Mouse (Mus musculus) forebrain, embryonic 11.5 days (tissue): ENCODE data around the gene Nlk. TPM values are rescaled to one million over a fixed set of nuclear protein-coding genes. Genes with fewer than 3 reads are reported as not detected.

Experiments
- ATAC-seq: fragments of 200-750 bp; cut with Nextera tagmentation; replicated peaks from 2 replicates; pipeline ENCODE4 v1.8.0; 2017; ENCODE audit warnings: moderate TSS enrichment; ENCODE audit not compliant: low FRiP score
- DNase-seq: peaks from one replicate; pipeline ENCODE4 v3.0.0-alpha.2; 2017; ENCODE audit warnings: low spot score
- H3K27ac ChIP-seq: fragments of 300-500 bp; sonication (generic); 2 replicates; pipeline ENCODE4 v1.5.1; 2014; ENCODE audit warnings: low read depth, low read length
- H3K27me3 ChIP-seq: fragments of 300-500 bp; sonication (generic); 2 replicates; pipeline ENCODE4 v1.6.1; 2014; ENCODE audit warnings: mild to moderate bottlenecking, low read length, mixed read lengths; ENCODE audit not compliant: control insufficient read depth, insufficient read depth
- H3K36me3 ChIP-seq: fragments of 300-500 bp; sonication (generic); 2 replicates; pipeline ENCODE4 v1.6.1; 2014; ENCODE audit warnings: mild to moderate bottlenecking, low read length, moderate library complexity, mixed read lengths; ENCODE audit not compliant: control insufficient read depth, insufficient read depth
- H3K4me1 ChIP-seq: fragments of 300-500 bp; sonication (generic); replicated peaks from 2 replicates; pipeline ENCODE4 v1.6.1; 2014; ENCODE audit warnings: low read length, mixed read lengths; ENCODE audit not compliant: control insufficient read depth, insufficient read depth
- H3K4me2 ChIP-seq: fragments of 300-500 bp; sonication (generic); 2 replicates; pipeline ENCODE4 v1.6.1; 2014; ENCODE audit warnings: low read depth, mild to moderate bottlenecking, low read length, moderate library complexity, mixed read lengths; ENCODE audit not compliant: severe bottlenecking
- H3K4me3 ChIP-seq: fragments of 300-500 bp; sonication (generic); 2 replicates; pipeline ENCODE4 v1.5.1; 2014; ENCODE audit warnings: low read depth, low read length
- H3K9ac ChIP-seq: fragments of 300-500 bp; sonication (generic); 2 replicates; pipeline ENCODE4 v1.6.1; 2014; ENCODE audit warnings: low read length
- H3K9me3 ChIP-seq: fragments of 300-500 bp; sonication (generic); 2 replicates; pipeline ENCODE4 v1.6.1; 2016; ENCODE audit warnings: low read length, mixed read lengths; ENCODE audit not compliant: control insufficient read depth
- WGBS: fragments of 180-500 bp; shearing (Covaris S2); extraction: QIAGEN DNeasy Blood & Tissue Kit; methylation state at CpG from one replicate; pipeline ENCODE4 v1.1.7; 2014; 5-methylcytosine and 5-hydroxymethylcytosine counted together
- polyA plus RNA-seq: library from polyadenylated mRNA; unstranded; fragments of >200 nt; fragmentation: Nextera tagmentation; extraction: Ambion mirVana; gene quantifications from 2 replicates; pipeline ENCODE4 v1.2.1, GENCODE M21; 2014

Nlk gene
- polyA plus RNA-seq, 1 experiment from 2014 or later, result 33.6 TPM

DNA sequence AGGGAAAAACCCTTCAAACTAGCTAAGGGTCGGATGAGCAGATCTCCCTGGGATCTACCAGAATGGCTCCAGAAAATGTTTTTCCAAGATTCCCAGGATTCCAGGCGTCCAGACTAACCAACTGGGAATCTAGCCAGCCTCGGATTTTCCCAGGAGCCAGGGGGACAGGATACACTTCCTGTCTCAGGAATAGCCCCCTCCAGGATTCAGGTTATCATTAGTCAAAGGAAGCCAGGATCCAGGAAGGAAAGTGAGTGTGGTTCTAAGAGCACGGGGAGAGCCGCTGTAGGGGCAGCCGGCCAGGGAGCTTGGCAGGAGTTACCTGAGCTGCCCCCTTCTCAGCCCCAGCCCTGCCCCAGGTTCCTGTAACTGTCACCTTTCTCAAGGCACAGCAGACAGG lies 166.1 kb downstream of the Nlk start:
- Histone ChIP-seq H3K9ac (no peak overlapping the region), H3K27me3 (no peaks in the 10 kb centered on the region), H3K9me3 (no peaks in the 10 kb centered on the region), H3K4me3 (no peak overlapping the region), H3K4me1 (no peaks in the 10 kb centered on the region), H3K36me3 (peaks cover 8% of the 10 kb centered on the region), H3K27ac (no peak overlapping the region), H3K4me2 (no peak overlapping the region)
- ATAC-seq, result no peak
- no peak for DNase-seq
- WGBS, result 83% methylated on average over 6 of the region's 6 CpGs

DNA sequence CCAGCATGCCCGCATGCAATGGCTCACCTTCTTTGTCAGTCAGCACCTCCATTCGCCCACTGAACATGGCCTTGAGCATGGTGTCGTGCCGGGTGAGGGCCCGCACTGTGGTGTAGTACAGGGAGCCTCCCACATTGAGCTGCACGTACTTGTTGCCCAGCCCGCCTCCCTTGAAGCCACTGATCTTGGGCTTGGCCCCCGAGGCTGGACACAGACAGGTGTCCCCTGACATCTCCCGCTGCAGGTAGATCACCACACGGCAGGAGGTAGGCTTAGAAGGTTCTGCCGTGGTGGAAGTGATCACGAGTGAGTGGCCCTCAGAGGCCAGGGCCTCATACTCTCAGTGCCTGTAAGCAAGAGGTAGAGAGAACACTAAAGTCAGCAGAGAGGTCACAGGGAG lies 167.2 kb downstream of the Nlk start:
- no peak overlapping the region for H3K4me3 ChIP-seq
- H3K4me2 ChIP-seq, result no peak overlapping the region
- ATAC-seq (no peak), DNase-seq (no peak)
- no peaks in the 10 kb centered on the region for H3K4me1 ChIP-seq
- H3K9me3 ChIP-seq, result no peaks in the 10 kb centered on the region
- H3K36me3 ChIP-seq, result peaks cover 15% of the 10 kb centered on the region
- H3K9ac ChIP-seq, result no peak overlapping the region
- no peaks in the 10 kb centered on the region for H3K27me3 ChIP-seq
- H3K27ac ChIP-seq, result no peak overlapping the region
- WGBS, result 91% methylated on average over 12 of the region's 12 CpGs

DNA sequence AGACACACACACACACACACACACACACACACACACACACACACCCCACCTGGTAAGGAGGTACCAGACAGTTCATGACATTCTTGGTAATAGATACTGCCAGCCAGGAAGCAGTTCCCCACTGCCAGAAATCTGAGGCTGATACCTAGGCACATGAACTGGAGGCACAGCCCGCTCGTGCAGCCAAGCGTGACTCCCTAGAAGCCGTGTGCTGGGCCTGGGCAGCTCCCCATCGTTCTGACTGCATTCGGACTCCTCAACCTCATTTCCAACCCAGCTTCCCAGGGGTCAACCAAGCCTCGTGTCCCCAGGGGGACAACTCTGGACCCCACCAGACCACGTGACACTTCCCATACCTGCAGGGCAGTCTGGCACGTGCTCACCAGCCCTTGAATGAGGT lies 168.5 kb downstream of the Nlk start:
- Histone ChIP-seq H3K4me1 (no peaks in the 10 kb centered on the region), H3K27me3 (no peaks in the 10 kb centered on the region), H3K36me3 (peaks cover 23% of the 10 kb centered on the region), H3K9ac (no peak overlapping the region), H3K9me3 (no peaks in the 10 kb centered on the region), H3K27ac (no peak overlapping the region), H3K4me3 (no peak overlapping the region), H3K4me2 (no peak overlapping the region)
- no peak for ATAC-seq
- WGBS, result 83% methylated on average over 9 of the region's 9 CpGs
- no peak for DNase-seq

DNA sequence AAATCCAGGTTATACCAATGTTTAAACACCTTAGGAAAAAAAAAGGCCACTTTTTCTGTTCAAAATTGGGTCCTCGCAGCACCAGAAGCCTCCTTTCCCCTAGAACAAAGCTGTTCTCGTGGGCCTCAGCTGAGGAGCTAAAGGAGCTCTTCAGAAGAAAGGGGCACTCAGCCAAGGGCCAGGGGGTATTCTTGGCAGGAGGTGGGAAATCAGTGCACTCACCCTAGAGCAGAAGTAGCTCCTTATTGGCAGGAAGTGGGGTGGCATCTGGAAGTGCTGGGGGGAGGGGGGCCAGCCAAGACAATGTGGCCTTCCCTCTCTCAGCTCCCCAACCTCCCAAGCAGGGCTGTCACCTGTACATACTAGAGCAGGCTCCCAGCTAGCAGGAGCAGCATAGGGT lies 172.3 kb downstream of the Nlk start:
- 89% methylated on average over 2 of the region's 2 CpGs for WGBS
- H3K9ac ChIP-seq, result no peak overlapping the region
- DNase-seq (no peak), ATAC-seq (no peak)
- no peaks in the 10 kb centered on the region for H3K4me1 ChIP-seq
- H3K36me3 ChIP-seq, result peaks cover 36% of the 10 kb centered on the region
- no peak overlapping the region for H3K4me3 ChIP-seq
- no peak overlapping the region for H3K27ac ChIP-seq
- H3K9me3 ChIP-seq, result no peaks in the 10 kb centered on the region
- no peaks in the 10 kb centered on the region for H3K27me3 ChIP-seq
- H3K4me2 ChIP-seq, result no peak overlapping the region

DNA sequence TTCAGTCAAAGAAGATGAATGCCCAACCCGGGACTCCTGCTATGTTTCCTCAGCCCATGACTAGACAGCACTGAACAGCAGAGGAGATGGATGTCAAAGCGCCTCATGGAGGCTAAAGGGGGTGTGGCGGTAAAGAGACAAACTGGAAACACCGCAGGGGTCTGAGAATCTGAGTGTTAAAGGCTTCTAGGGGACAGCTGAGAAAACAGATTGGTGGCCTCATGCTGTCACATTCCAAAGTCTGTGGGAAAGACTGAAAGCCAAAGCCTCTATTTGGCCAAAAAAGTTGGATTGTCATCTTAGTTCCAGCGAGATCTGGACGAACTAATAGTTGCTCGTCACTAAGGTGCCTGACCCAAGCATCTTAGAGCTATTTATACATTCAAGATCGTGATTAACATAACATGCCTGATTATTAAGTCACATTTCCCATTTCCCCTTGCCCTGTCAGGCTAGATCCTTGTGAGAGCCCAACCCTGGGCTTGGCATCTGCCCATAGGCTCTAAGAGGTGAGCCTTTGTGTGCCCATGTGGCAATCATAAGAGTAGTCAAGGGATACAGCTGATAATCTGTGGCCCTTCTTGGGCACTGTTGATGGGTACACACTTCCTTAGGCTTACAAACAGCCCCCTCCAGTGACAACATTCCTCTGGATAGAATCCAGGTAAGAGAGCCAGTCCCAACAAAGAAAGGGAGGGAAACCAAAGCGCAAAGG lies 173.8 kb downstream of the Nlk start:
- Histone ChIP-seq H3K9me3 (no peaks in the 10 kb centered on the region), H3K36me3 (peaks cover 41% of the 10 kb centered on the region), H3K27me3 (no peaks in the 10 kb centered on the region), H3K27ac (no peak overlapping the region), H3K4me3 (no peak overlapping the region), H3K9ac (no peak overlapping the region), H3K4me2 (no peak overlapping the region), H3K4me1 (no peaks in the 10 kb centered on the region)
- 85% methylated on average over 9 of the region's 9 CpGs for WGBS
- DNase-seq (no peak), ATAC-seq (no peak)

DNA sequence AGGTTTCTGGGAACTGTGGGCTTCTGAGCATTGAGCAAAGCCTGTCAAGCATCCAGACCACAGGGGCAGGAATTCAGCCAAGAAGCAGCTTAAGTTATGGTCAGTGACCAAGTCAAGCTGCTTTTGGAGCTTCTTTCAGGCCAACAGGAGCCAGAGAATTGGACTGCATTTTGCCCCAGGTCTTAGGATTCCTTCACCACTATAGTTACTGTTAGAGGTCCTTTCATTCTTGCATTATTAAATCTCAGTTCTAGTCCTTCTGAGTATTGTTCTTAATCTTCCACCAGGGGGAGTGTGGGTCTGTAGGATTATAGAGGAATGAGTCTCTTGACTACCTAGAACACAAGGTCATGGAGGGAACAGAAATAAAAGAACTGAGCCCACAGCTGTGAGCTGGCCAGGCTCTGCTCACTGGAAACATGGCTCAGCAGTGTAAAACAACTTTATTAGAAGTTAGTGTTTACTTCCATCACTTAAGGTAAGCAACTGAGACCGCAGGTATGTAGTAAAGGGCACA lies 174.6 kb downstream of the Nlk start:
- no peak overlapping the region for H3K4me3 ChIP-seq
- no peak overlapping the region for H3K9ac ChIP-seq
- ATAC-seq, result no peak
- no peak overlapping the region for H3K4me2 ChIP-seq
- H3K27me3 ChIP-seq, result no peaks in the 10 kb centered on the region
- no peaks in the 10 kb centered on the region for H3K4me1 ChIP-seq
- H3K27ac ChIP-seq, result no peak overlapping the region
- 100% methylated on average over 1 of the region's 1 CpGs for WGBS
- peaks cover 39% of the 10 kb centered on the region for H3K36me3 ChIP-seq
- H3K9me3 ChIP-seq, result no peaks in the 10 kb centered on the region
- no peak for DNase-seq

DNA sequence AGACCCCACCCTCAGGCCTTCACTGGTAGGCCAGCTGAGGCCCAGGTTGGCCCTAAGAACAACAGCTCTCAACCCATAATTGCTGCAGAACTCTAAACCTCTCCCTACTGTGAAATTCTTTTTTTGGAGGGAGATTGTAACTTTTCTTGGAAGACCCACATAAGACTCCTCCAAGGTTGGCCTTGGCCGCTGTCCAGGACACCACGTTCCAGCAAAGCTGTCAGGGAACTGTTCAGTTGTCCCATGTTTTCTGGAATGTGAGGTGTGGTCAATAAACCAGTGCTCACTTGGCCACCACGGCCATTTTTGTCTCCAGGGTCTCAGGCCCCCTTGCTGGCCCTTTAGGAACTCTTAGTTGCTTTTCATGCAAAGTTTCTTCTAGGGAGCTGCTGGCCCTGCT lies 175.3 kb downstream of the Nlk start:
- no peak for ATAC-seq
- no peak overlapping the region for H3K4me3 ChIP-seq
- WGBS, result 77% methylated on average over 3 of the region's 3 CpGs
- H3K4me2 ChIP-seq, result no peak overlapping the region
- H3K9ac ChIP-seq, result no peak overlapping the region
- no peak overlapping the region for H3K27ac ChIP-seq
- H3K9me3 ChIP-seq, result no peaks in the 10 kb centered on the region
- peaks cover 35% of the 10 kb centered on the region for H3K36me3 ChIP-seq
- DNase-seq, result no peak
- no peaks in the 10 kb centered on the region for H3K27me3 ChIP-seq
- no peaks in the 10 kb centered on the region for H3K4me1 ChIP-seq

DNA sequence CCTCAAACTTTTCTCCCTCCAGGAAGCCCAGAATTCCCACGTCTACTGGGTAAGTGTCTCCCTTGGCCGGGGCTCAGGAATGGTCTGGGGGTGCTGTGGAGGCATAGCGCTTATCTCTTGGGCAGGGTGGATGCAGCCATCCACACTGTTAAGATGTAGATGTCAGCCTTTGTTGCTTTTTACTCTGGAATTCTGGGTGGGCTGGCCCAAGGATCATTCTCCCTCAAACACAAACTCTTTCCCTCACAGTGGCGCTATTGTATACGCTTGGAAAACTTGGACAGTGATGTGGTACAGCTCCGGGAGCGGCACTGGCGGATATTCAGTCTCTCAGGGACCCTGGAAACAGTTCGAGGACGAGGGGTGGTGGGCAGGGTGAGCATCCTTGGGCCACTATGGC lies 178.2 kb downstream of the Nlk start:
- no peak overlapping the region for H3K9ac ChIP-seq
- H3K4me2 ChIP-seq, result no peak overlapping the region
- H3K9me3 ChIP-seq, result no peaks in the 10 kb centered on the region
- H3K36me3 ChIP-seq, result peaks cover 28% of the 10 kb centered on the region
- no peak for ATAC-seq
- DNase-seq, result no peak
- WGBS, result 96% methylated on average over 10 of the region's 10 CpGs
- no peaks in the 10 kb centered on the region for H3K27me3 ChIP-seq
- H3K4me1 ChIP-seq, result no peaks in the 10 kb centered on the region
- H3K4me3 ChIP-seq, result no peak overlapping the region
- no peak overlapping the region for H3K27ac ChIP-seq
